Mouse (Mus musculus): ENCODE data around the gene Unc5a.

The Unc5a gene

GRCm38 (mm10) chr13:54955695-54956471, 6.7 kb downstream of the Unc5a start:
- no peak for DNase-seq (ENCODE audit: low spot score in 2 of 2)

GRCm38 (mm10) chr13:54957281-54957680, 8.1 kb downstream of the Unc5a start:
- no peak for DNase-seq (ENCODE audit: low spot score in 2 of 2)

GRCm38 (mm10) chr13:54959059-54959701, 10.0 kb downstream of the Unc5a start:
- DNase-seq (ENCODE audit: low spot score in 2 of 2), result peak in 1 of 2 experiments; percentile 34

GRCm38 (mm10) chr13:54959842-54960241, 10.6 kb downstream of the Unc5a start:
- no peak for DNase-seq (ENCODE audit: low spot score in 2 of 2)

- DNase-seq (ENCODE audit: low spot score in 2 of 2), result no peak
Measured at GRCm38 (mm10) chr13:54960491-54960890, 11.3 kb downstream of the Unc5a start.

GRCm38 (mm10) chr13:54965256-54965655, 16.0 kb downstream of the Unc5a start:
- no peak for DNase-seq (ENCODE audit: low spot score in 2 of 2)

GRCm38 (mm10) chr13:54967501-54967900, 18.3 kb downstream of the Unc5a start:
- DNase-seq (ENCODE audit: low spot score in 2 of 2), result no peak

- DNase-seq (ENCODE audit: low spot score in 2 of 2), result no peak
Measured at GRCm38 (mm10) chr13:54968636-54969035, 19.4 kb downstream of the Unc5a start.

GRCm38 (mm10) chr13:54969513-54969912, 20.3 kb downstream of the Unc5a start:
- no peak for DNase-seq (ENCODE audit: low spot score in 2 of 2)

- DNase-seq (ENCODE audit: low spot score in 2 of 2), result no peak
Measured at GRCm38 (mm10) chr13:54970521-54971247, 21.5 kb downstream of the Unc5a start.

GRCm38 (mm10) chr13:54975546-54975945, 26.3 kb downstream of the Unc5a start:
- DNase-seq (ENCODE audit: low spot score in 2 of 2), result no peak

GRCm38 (mm10) chr13:54978804-54979203, 29.6 kb downstream of the Unc5a start:
- DNase-seq (ENCODE audit: low spot score in 2 of 2), result no peak

GRCm38 (mm10) chr13:54980957-54981356, 31.7 kb downstream of the Unc5a start:
- no peak for DNase-seq (ENCODE audit: low spot score in 2 of 2)

GRCm38 (mm10) chr13:54983001-54983400, 33.8 kb downstream of the Unc5a start:
- no peak for DNase-seq (ENCODE audit: low spot score in 2 of 2)

- DNase-seq (ENCODE audit: low spot score in 2 of 2), result no peak
Measured at GRCm38 (mm10) chr13:54983614-54984013, 34.4 kb downstream of the Unc5a start.

GRCm38 (mm10) chr13:54987405-54987804, 38.2 kb downstream of the Unc5a start:
- no peak for DNase-seq (ENCODE audit: low spot score in 2 of 2)

GRCm38 (mm10) chr13:54988181-54988760, 39.1 kb downstream of the Unc5a start:
- no peak for DNase-seq (ENCODE audit: low spot score in 2 of 2)

- no peak for DNase-seq (ENCODE audit: low spot score in 2 of 2)
Measured at GRCm38 (mm10) chr13:54992215-54992614, 43.0 kb downstream of the Unc5a start.

GRCm38 (mm10) chr13:54994576-54994975, 45.4 kb downstream of the Unc5a start:
- DNase-seq (ENCODE audit: low spot score in 2 of 2), result no peak

GRCm38 (mm10) chr13:54995161-54995560, 46.0 kb downstream of the Unc5a start:
- DNase-seq (ENCODE audit: low spot score in 2 of 2), result no peak

GRCm38 (mm10) chr13:54997568-54997967, 48.4 kb downstream of the Unc5a start:
- DNase-seq (ENCODE audit: low spot score in 2 of 2), result no peak

- peak; percentile 59 to 67 for DNase-seq (ENCODE audit: low spot score in 2 of 2)
Measured at GRCm38 (mm10) chr13:55000433-55000832, 51.2 kb downstream of the Unc5a start.
